Mouse (Mus musculus): ENCODE data around the gene Ltbp4. TPM values are rescaled to one million over a fixed set of nuclear protein-coding genes. Genes with fewer than 3 reads are reported as not detected.
A peak's percentile ranks its signal among the peaks of the same experiment; 100 is the strongest.

Ltbp4 gene
- polyA plus RNA-seq, 1 experiment from 2014 or later: 10.5 TPM

GRCm38 (mm10) chr7:27261888-27262287, 75.6 kb downstream of the Ltbp4 start:
- no peak overlapping the region for H3K4me3 ChIP-seq
- H3K4me2 ChIP-seq: peak overlapping the region; percentile 90; the same call in 1 of the 2 replicates
- no peak overlapping the region; the same call in 1 of the 2 replicates for H3K27ac ChIP-seq
- H3K36me3 ChIP-seq (ENCODE audit: poor library complexity, severe bottlenecking): peaks cover 50% of the 10 kb centered on the region
- ATAC-seq: no peak
- 66% methylated on average over 6 of the region's 6 CpGs for WGBS
- no peaks in the 10 kb centered on the region for H3K9me3 ChIP-seq (replicated peaks)
- no peaks in the 10 kb centered on the region for H3K27me3 ChIP-seq
- no peak overlapping the region for H3K9ac ChIP-seq
- H3K4me1 ChIP-seq: peaks cover 47% of the 10 kb centered on the region

- Histone ChIP-seq H3K27me3 (no peaks in the 10 kb centered on the region), H3K4me1 (peaks cover 54% of the 10 kb centered on the region), H3K9ac (peak overlapping the region; percentile 92; the same call in 1 of the 2 replicates), H3K36me3 (ENCODE audit: poor library complexity, severe bottlenecking) (peaks cover 40% of the 10 kb centered on the region), H3K27ac (no peak overlapping the region; the same call in 1 of the 2 replicates), H3K4me3 (peak overlapping the region; percentile 83), H3K9me3 (replicated peaks) (no peaks in the 10 kb centered on the region), H3K4me2 (peak overlapping the region; percentile 90)
- WGBS: 71% methylated on average over 7 of the region's 7 CpGs
- no peak for ATAC-seq
Measured at GRCm38 (mm10) chr7:27260856-27261255, 76.6 kb downstream of the Ltbp4 start.

DNA sequence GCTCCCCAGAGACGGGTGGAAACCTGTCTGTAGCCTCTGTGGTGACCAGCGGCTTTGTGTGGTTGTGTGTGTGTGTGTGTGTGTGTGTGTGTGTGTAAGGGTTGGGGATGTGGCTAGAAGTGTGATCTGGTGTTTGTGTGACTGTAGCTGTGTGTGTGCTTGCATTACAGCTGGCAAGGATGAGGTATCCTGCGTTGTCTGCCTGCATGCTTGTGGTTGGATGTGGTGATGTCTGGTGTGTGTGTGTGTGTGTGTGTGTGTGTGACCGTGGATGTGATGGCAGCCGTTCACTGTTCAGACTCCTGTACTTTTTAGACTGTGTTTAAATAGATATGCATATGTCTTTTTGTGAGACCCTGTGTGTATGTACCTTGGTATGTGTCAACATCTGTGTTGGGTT, 77.7 kb downstream of the Ltbp4 start:
- no peak for ATAC-seq
- peaks cover 54% of the 10 kb centered on the region for H3K4me1 ChIP-seq
- peak overlapping the region; percentile 83 for H3K4me3 ChIP-seq
- H3K4me2 ChIP-seq: peak overlapping the region; percentile 90
- peak overlapping the region; percentile 94 for H3K27ac ChIP-seq
- peak overlapping the region; percentile 92 for H3K9ac ChIP-seq
- no peaks in the 10 kb centered on the region for H3K9me3 ChIP-seq (replicated peaks)
- peaks cover 29% of the 10 kb centered on the region for H3K36me3 ChIP-seq (ENCODE audit: poor library complexity, severe bottlenecking)
- H3K27me3 ChIP-seq: no peaks in the 10 kb centered on the region
- 30% methylated on average over 5 of the region's 5 CpGs for WGBS

GRCm38 (mm10) chr7:27259271-27259721, 78.2 kb downstream of the Ltbp4 start:
- H3K9ac ChIP-seq: peak overlapping the region; percentile 92
- H3K36me3 ChIP-seq (ENCODE audit: poor library complexity, severe bottlenecking): peaks cover 29% of the 10 kb centered on the region
- peak overlapping the region; percentile 94 for H3K27ac ChIP-seq
- H3K9me3 ChIP-seq (replicated peaks): no peaks in the 10 kb centered on the region
- ATAC-seq: no peak
- WGBS: 0% methylated on average over 9 of the region's 9 CpGs
- no peaks in the 10 kb centered on the region for H3K27me3 ChIP-seq
- H3K4me2 ChIP-seq: peak overlapping the region; percentile 90
- H3K4me1 ChIP-seq: peaks cover 54% of the 10 kb centered on the region
- peak overlapping the region; percentile 83 for H3K4me3 ChIP-seq

- under 1% methylated on average over 37 of the region's 47 CpGs for WGBS
- peaks cover 54% of the 10 kb centered on the region for H3K4me1 ChIP-seq
- H3K27ac ChIP-seq: peak within 1 kb of the TSS; percentile 94
- peak within 1 kb of the TSS; percentile 90 for H3K4me2 ChIP-seq
- peaks cover 22% of the 10 kb centered on the region for H3K36me3 ChIP-seq (ENCODE audit: poor library complexity, severe bottlenecking)
- H3K9ac ChIP-seq: peak within 1 kb of the TSS; percentile 92
- peak; percentile 78 for ATAC-seq
- H3K27me3 ChIP-seq: no peaks in the 10 kb centered on the region
- H3K9me3 ChIP-seq (replicated peaks): no peaks in the 10 kb centered on the region
- H3K4me3 ChIP-seq: peak within 1 kb of the TSS; percentile 83
Measured at GRCm38 (mm10) chr7:27258205-27258899, 79.1 kb downstream of the Ltbp4 start, which contains the start of gene Numbl. TSS of gene Numbl (plus strand) at chr7:27258433.

- peaks cover 22% of the 10 kb centered on the region for H3K36me3 ChIP-seq (ENCODE audit: poor library complexity, severe bottlenecking)
- H3K4me3 ChIP-seq: peak overlapping the region; percentile 83
- no peaks in the 10 kb centered on the region for H3K27me3 ChIP-seq
- no peaks in the 10 kb centered on the region for H3K9me3 ChIP-seq (replicated peaks)
- 0% methylated on average over 5 of the region's 6 CpGs for WGBS
- H3K4me1 ChIP-seq: peaks cover 54% of the 10 kb centered on the region
- H3K9ac ChIP-seq: peak overlapping the region; percentile 58; the same call in 1 of the 2 replicates
- H3K27ac ChIP-seq: peak overlapping the region; percentile 94
- peak overlapping the region; percentile 90 for H3K4me2 ChIP-seq
- peak; percentile 48 for ATAC-seq
Measured at GRCm38 (mm10) chr7:27257852-27258204, 79.7 kb downstream of the Ltbp4 start.

DNA sequence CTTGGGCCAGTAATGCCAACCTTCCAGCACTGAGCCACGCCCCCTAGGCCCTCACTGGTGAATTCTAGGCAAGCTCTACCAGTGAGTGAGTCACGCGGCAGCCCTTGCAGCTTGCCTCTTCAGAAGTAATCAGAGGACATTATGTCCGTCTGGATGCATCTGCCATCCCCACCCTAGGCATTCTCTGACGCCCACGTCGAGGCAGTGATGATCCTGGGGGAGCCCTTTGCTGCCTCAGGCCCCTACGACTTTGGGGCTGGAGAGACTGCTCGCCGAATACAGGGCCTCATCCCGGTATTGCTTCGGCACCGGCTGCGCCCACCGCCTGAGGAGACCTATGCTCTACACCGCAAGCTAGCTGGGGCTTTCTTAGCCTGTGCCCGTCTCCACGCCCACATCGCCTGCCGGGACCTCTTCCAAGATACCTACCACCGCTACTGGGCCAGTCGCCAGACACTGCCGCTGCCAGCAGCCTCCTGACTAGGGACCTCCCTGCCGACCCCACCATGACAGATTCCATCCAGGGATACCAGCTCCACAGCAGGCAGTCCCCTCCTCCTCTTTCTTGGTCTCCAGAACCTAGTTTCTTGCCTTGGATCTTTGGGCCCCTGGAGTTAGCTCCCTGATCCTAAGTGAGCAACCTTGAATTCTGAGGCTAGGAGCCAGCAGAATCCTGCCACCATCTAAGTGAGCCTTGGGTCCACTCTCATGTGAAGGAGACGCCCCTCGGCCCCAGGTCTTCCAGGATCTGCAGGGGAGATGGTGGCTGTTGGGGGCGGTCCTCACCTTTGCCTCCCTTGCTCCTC, 80.2 kb downstream of the Ltbp4 start:
- no peaks in the 10 kb centered on the region for H3K27me3 ChIP-seq
- no peaks in the 10 kb centered on the region for H3K9me3 ChIP-seq (replicated peaks)
- H3K4me3 ChIP-seq: peak overlapping the region; percentile 83
- ATAC-seq: peak; percentile 32
- H3K27ac ChIP-seq: peak overlapping the region; percentile 94
- peak overlapping the region; percentile 90 for H3K4me2 ChIP-seq
- H3K9ac ChIP-seq: peak overlapping the region; percentile 58
- peaks cover 53% of the 10 kb centered on the region for H3K4me1 ChIP-seq
- 6% methylated on average over 27 of the region's 27 CpGs for WGBS
- peaks cover 19% of the 10 kb centered on the region for H3K36me3 ChIP-seq (ENCODE audit: poor library complexity, severe bottlenecking)

- no peak overlapping the region for H3K27ac ChIP-seq
- no peak overlapping the region for H3K4me2 ChIP-seq
- 90% methylated on average over 3 of the region's 3 CpGs for WGBS
- H3K27me3 ChIP-seq: no peaks in the 10 kb centered on the region
- H3K36me3 ChIP-seq (ENCODE audit: poor library complexity, severe bottlenecking): peaks cover 20% of the 10 kb centered on the region
- no peak overlapping the region for H3K9ac ChIP-seq
- H3K9me3 ChIP-seq (replicated peaks): no peaks in the 10 kb centered on the region
- peaks cover 37% of the 10 kb centered on the region for H3K4me1 ChIP-seq
- no peak overlapping the region for H3K4me3 ChIP-seq
- no peak for ATAC-seq
Measured at GRCm38 (mm10) chr7:27255721-27256120, 81.8 kb downstream of the Ltbp4 start.

Other genes with a start within 250 kb of the Ltbp4 start
- gene Cyp2f2, start 217.8 kb downstream of the Ltbp4 start, polyA plus RNA-seq (2015; fragmentation: Nextera tagmentation; extraction: Ambion mirVana): not detected in 2 replicates
- 0.17 TPM in 1 of 2 replicates, not detected in the other for gene Cyp2t4, start 184.0 kb downstream of the Ltbp4 start, polyA plus RNA-seq (2015; fragmentation: Nextera tagmentation; extraction: Ambion mirVana)
- gene Egln2, start 170.9 kb downstream of the Ltbp4 start, polyA plus RNA-seq (2015; fragmentation: Nextera tagmentation; extraction: Ambion mirVana): 86.9 and 87.3 TPM in 2 replicates
- 77.4 and 80.0 TPM in 2 replicates for gene Rab4b, start 158.8 kb downstream of the Ltbp4 start, polyA plus RNA-seq (2015; fragmentation: Nextera tagmentation; extraction: Ambion mirVana)
- not detected in 2 replicates for gene Gm21983, start 156.6 kb downstream of the Ltbp4 start, polyA plus RNA-seq (2015; fragmentation: Nextera tagmentation; extraction: Ambion mirVana)
- 4.3 and 6.2 TPM in 2 replicates for gene Mia, start 156.5 kb downstream of the Ltbp4 start, polyA plus RNA-seq (2015; fragmentation: Nextera tagmentation; extraction: Ambion mirVana)
- 4.2 and 4.4 TPM in 2 replicates for gene BC024978, start 141.9 kb downstream of the Ltbp4 start, polyA plus RNA-seq (2015; fragmentation: Nextera tagmentation; extraction: Ambion mirVana)
- gene Snrpa, start 141.4 kb downstream of the Ltbp4 start, polyA plus RNA-seq (2015; fragmentation: Nextera tagmentation; extraction: Ambion mirVana): 269 and 280 TPM in 2 replicates
- gene Itpkc, start 109.0 kb downstream of the Ltbp4 start, polyA plus RNA-seq (2015; fragmentation: Nextera tagmentation; extraction: Ambion mirVana): 4.6 and 5.4 TPM in 2 replicates
- gene Coq8b, start 104.7 kb downstream of the Ltbp4 start, polyA plus RNA-seq (2015; fragmentation: Nextera tagmentation; extraction: Ambion mirVana): 22.3 and 25.5 TPM in 2 replicates
- 31.1 and 32.3 TPM in 2 replicates for gene Numbl, start 79.3 kb downstream of the Ltbp4 start, polyA plus RNA-seq (2015; fragmentation: Nextera tagmentation; extraction: Ambion mirVana)
- gene Shkbp1, start 18.3 kb upstream of the Ltbp4 start, polyA plus RNA-seq (2015; fragmentation: Nextera tagmentation; extraction: Ambion mirVana): 85.4 and 89.3 TPM in 2 replicates
- 0.62 TPM in 1 of 2 replicates, not detected in the other for gene Gm20479, start 19.7 kb upstream of the Ltbp4 start, polyA plus RNA-seq (2015; fragmentation: Nextera tagmentation; extraction: Ambion mirVana)
- gene Sptbn4, start 110.0 kb upstream of the Ltbp4 start, polyA plus RNA-seq (2015; fragmentation: Nextera tagmentation; extraction: Ambion mirVana): 0.43 and 0.71 TPM in 2 replicates
- gene Blvrb, start 110.3 kb upstream of the Ltbp4 start, polyA plus RNA-seq (2015; fragmentation: Nextera tagmentation; extraction: Ambion mirVana): 16.8 and 17.3 TPM in 2 replicates
- gene Sertad3, start 136.1 kb upstream of the Ltbp4 start, polyA plus RNA-seq (2015; fragmentation: Nextera tagmentation; extraction: Ambion mirVana): 18.8 and 19.2 TPM in 2 replicates
- 8.5 and 8.7 TPM in 2 replicates for gene Sertad1, start 149.2 kb upstream of the Ltbp4 start, polyA plus RNA-seq (2015; fragmentation: Nextera tagmentation; extraction: Ambion mirVana)
- gene Prx, start 161.6 kb upstream of the Ltbp4 start, polyA plus RNA-seq (2015; fragmentation: Nextera tagmentation; extraction: Ambion mirVana): 1.5 and 1.8 TPM in 2 replicates
- 0.50 and 0.56 TPM in 2 replicates for gene Hipk4, start 185.6 kb upstream of the Ltbp4 start, polyA plus RNA-seq (2015; fragmentation: Nextera tagmentation; extraction: Ambion mirVana)
- 68.2 and 72.8 TPM in 2 replicates for gene Pld3, start 215.5 kb upstream of the Ltbp4 start, polyA plus RNA-seq (2015; fragmentation: Nextera tagmentation; extraction: Ambion mirVana)
- gene 2310022A10Rik, start 215.5 kb upstream of the Ltbp4 start, polyA plus RNA-seq (2015; fragmentation: Nextera tagmentation; extraction: Ambion mirVana): 35.1 and 36.5 TPM in 2 replicates

All from forebrain, embryonic 13.5 days (tissue).